Mouse (Mus musculus) naive thymus-derived CD4-positive, alpha-beta T cell, adult 2 months (primary cell): ENCODE measurements around the gene Psmd11.
"Not testable (repeated sequence)": the region's sequence is repeated elsewhere in the genome, so short reads cannot be mapped to it uniquely, and the experiment has no call there.

Experiments used
- DNase-seq: peaks from one replicate; pipeline ENCODE4 v3.0.0-alpha.2; 2011; ENCODE audit warnings: low read depth

Psmd11 gene

GRCm38 (mm10) chr11:80428381-80429008 lies at the start of gene Psmd11:
Gene Psmd11 (plus strand): TSS chr11:80428615.
- DNase-seq = peak; percentile 95

- not testable (repeated sequence) for DNase-seq
Measured at GRCm38 (mm10) chr11:80379184-80379583, 49.2 kb upstream of the Psmd11 start.

GRCm38 (mm10) chr11:80382626-80383018 lies 45.8 kb upstream of the Psmd11 start:
- no peak for DNase-seq

- peak; percentile 97 for DNase-seq
Measured at GRCm38 (mm10) chr11:80383019-80383625, 45.3 kb upstream of the Psmd11 start, which contains the start of gene Zfp207. Gene Zfp207 (plus strand): TSS chr11:80383279.

- no peak for DNase-seq
Measured at GRCm38 (mm10) chr11:80383626-80384046, 44.8 kb upstream of the Psmd11 start.

GRCm38 (mm10) chr11:80384461-80384860 lies 44.0 kb upstream of the Psmd11 start:
- no peak for DNase-seq

GRCm38 (mm10) chr11:80385055-80385454 lies 43.4 kb upstream of the Psmd11 start:
- no peak for DNase-seq

- DNase-seq = no peak
Measured at GRCm38 (mm10) chr11:80386790-80387189, 41.6 kb upstream of the Psmd11 start.

GRCm38 (mm10) chr11:80389885-80390284 lies 38.5 kb upstream of the Psmd11 start:
- DNase-seq = no peak

GRCm38 (mm10) chr11:80391407-80392120 lies 36.9 kb upstream of the Psmd11 start:
- no peak for DNase-seq

GRCm38 (mm10) chr11:80395930-80396329 lies 32.5 kb upstream of the Psmd11 start:
- no peak for DNase-seq

- no peak for DNase-seq
Measured at GRCm38 (mm10) chr11:80396617-80397016, 31.8 kb upstream of the Psmd11 start.

GRCm38 (mm10) chr11:80407878-80408277 lies 20.5 kb upstream of the Psmd11 start:
- not testable (repeated sequence) for DNase-seq

GRCm38 (mm10) chr11:80410377-80410776 lies 18.0 kb upstream of the Psmd11 start:
- no peak for DNase-seq

- no peak for DNase-seq
Measured at GRCm38 (mm10) chr11:80417085-80417484, 11.3 kb upstream of the Psmd11 start.

- DNase-seq = no peak
Measured at GRCm38 (mm10) chr11:80419743-80420142, 8.7 kb upstream of the Psmd11 start.

GRCm38 (mm10) chr11:80420202-80420984 lies 8.0 kb upstream of the Psmd11 start:
- DNase-seq = no peak

GRCm38 (mm10) chr11:80421421-80422047 lies 6.9 kb upstream of the Psmd11 start:
- DNase-seq = no peak

- DNase-seq = no peak
Measured at GRCm38 (mm10) chr11:80424691-80425090, 3.7 kb upstream of the Psmd11 start.

- DNase-seq = no peak
Measured at GRCm38 (mm10) chr11:80425247-80425778, 3.1 kb upstream of the Psmd11 start.

GRCm38 (mm10) chr11:80426029-80426813 lies 2.2 kb upstream of the Psmd11 start:
- DNase-seq = not testable (repeated sequence)
